ENCODE assay signal across 8 mouse cellular contexts in the genomic region with DNA sequence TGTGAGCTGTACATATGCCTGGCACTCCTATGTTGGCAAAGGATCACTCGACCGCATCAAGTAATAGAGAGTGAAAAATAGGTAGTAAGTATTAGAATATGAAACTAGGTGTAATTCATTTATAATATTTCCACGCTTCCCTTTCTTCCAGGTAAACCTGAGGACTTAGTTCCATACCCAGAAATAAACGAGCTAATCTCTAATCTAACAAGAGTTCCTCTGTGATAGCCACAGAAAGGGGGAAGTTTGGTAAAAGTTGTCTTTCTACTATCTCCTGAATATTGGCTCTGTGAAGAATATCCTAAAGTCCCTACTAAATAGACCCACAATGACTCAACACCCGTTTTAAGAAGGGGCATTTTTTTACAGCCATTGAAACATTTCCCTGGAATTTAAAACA. TPM values are rescaled to one million over a fixed set of nuclear protein-coding genes. Genes with fewer than 3 reads are reported as not detected.
DNase-seq lines count a peak whose midpoint lies in the region; ATAC-seq lines count a peak whose summit lies in the region.

No protein-coding gene starts in this region.

- H3K9me3 ChIP-seq in megakaryocyte, embryonic 14.5 days = no peaks in the 10 kb centered on the region
- H3K9me3 ChIP-seq in forebrain, embryonic 10.5 days = no peaks in the 10 kb centered on the region
- no peaks in the 10 kb centered on the region for H3K9me3 ChIP-seq in limb, embryonic 12.5 days
- no peaks in the 10 kb centered on the region for H3K9me3 ChIP-seq in stomach, embryonic 14.5 days (ENCODE audit: control insufficient read depth, low read depth, low read length)

- H3K4me1 ChIP-seq in megakaryocyte, embryonic 14.5 days = peaks cover 59% of the 10 kb centered on the region
- peaks cover 35% of the 10 kb centered on the region for H3K4me1 ChIP-seq in forebrain, embryonic 10.5 days
- peaks cover 14% of the 10 kb centered on the region for H3K4me1 ChIP-seq in limb, embryonic 12.5 days (replicated peaks)
- H3K4me1 ChIP-seq in stomach, embryonic 14.5 days (ENCODE audit: control insufficient read depth, insufficient read depth, low read length) = peaks cover 7% of the 10 kb centered on the region; the same call in 1 of the 2 replicates

- no peak for DNase-seq in forebrain, embryonic 10.5 days (ENCODE audit: extremely low spot score, low spot score)
- DNase-seq in adrenal gland, postnatal 36 days = no peak
- no peak for DNase-seq in frontal cortex, postnatal 14 days (ENCODE audit: low spot score in 2 of 2)
- no peak for DNase-seq in kidney, adult 9 months

- peaks cover 14% of the 10 kb centered on the region for H3K36me3 ChIP-seq in megakaryocyte, embryonic 14.5 days (replicated peaks; ENCODE audit: low read length)
- no peaks in the 10 kb centered on the region for H3K36me3 ChIP-seq in forebrain, embryonic 10.5 days (replicated peaks)
- no peaks in the 10 kb centered on the region for H3K36me3 ChIP-seq in limb, embryonic 12.5 days
- H3K36me3 ChIP-seq in stomach, embryonic 14.5 days (ENCODE audit: control insufficient read depth, insufficient read depth, low read length) = no peaks in the 10 kb centered on the region

- peak overlapping the region; percentile 67 for H3K4me2 ChIP-seq in limb, embryonic 12.5 days
- peak overlapping the region; percentile 73 for H3K4me2 ChIP-seq in stomach, embryonic 14.5 days (replicated peaks; ENCODE audit: low read depth, low read length)

- peak overlapping the region; percentile 97 for H3K4me3 ChIP-seq in megakaryocyte, embryonic 14.5 days (replicated peaks)
- peak overlapping the region; percentile 83 for H3K4me3 ChIP-seq in forebrain, embryonic 10.5 days
- H3K4me3 ChIP-seq in limb, embryonic 12.5 days (replicated peaks) = peak overlapping the region; percentile 80
- peak overlapping the region; percentile 90 for H3K4me3 ChIP-seq in stomach, embryonic 14.5 days (ENCODE audit: low read depth, low read length)

- ATAC-seq in megakaryocyte, adult 5-6 weeks (ENCODE audit: poor library complexity, severe bottlenecking) = no peak
- ATAC-seq in limb, embryonic 12.5 days (ENCODE audit: insufficient number of reproducible peaks, insufficient read depth, low FRiP score, low TSS enrichment, low read depth) = no peak
- no peak for ATAC-seq in stomach, embryonic 14.5 days (ENCODE audit: insufficient number of reproducible peaks, insufficient read depth, low FRiP score, low read depth)

- peak overlapping the region; percentile 89 for H3K9ac ChIP-seq in limb, embryonic 12.5 days (replicated peaks)
- H3K9ac ChIP-seq in stomach, embryonic 14.5 days (replicated peaks; ENCODE audit: low read depth, low read length) = peak overlapping the region; percentile 78

- peaks cover 4% of the 10 kb centered on the region for H3K27me3 ChIP-seq in megakaryocyte, embryonic 14.5 days (replicated peaks)
- no peaks in the 10 kb centered on the region for H3K27me3 ChIP-seq in forebrain, embryonic 10.5 days (ENCODE audit: poor library complexity, severe bottlenecking)
- no peaks in the 10 kb centered on the region for H3K27me3 ChIP-seq in limb, embryonic 12.5 days
- no peaks in the 10 kb centered on the region for H3K27me3 ChIP-seq in stomach, embryonic 14.5 days (ENCODE audit: control insufficient read depth, insufficient read depth, low read length)

- WGBS in forebrain, embryonic 10.5 days = 64% methylated on average over 5 of the region's 5 CpGs
- WGBS in limb, embryonic 12.5 days = 56% methylated on average over 5 of the region's 5 CpGs
- 56% methylated on average over 5 of the region's 5 CpGs for WGBS in stomach, embryonic 14.5 days

- peak overlapping the region; percentile 95 for H3K27ac ChIP-seq in forebrain, embryonic 10.5 days
- H3K27ac ChIP-seq in limb, embryonic 12.5 days = 0 out of 2 replicates have a peak overlapping the region, but pooled peaks have one; percentile 93
- no peak overlapping the region for H3K27ac ChIP-seq in stomach, embryonic 14.5 days (ENCODE audit: low read length)

RNA-seq across cellular contexts. Expression of a gene that starts 0.7 kb away (rescaled TPM):
- polyA plus RNA-seq in megakaryocyte, embryonic 14.5 days (2012; ENCODE audit: insufficient read depth, low replicate concordance) = 4.0 TPM in 1 of 2 replicates, not detected in the other
- 136 and 146 TPM in 2 replicates for total RNA-seq in megakaryocyte, adult 5-6 weeks (2015)
- total RNA-seq in megakaryocyte, adult 5-6 weeks (2017) = 154 and 160 TPM in 2 replicates
- 202 and 207 TPM in 2 replicates for polyA plus RNA-seq in forebrain, embryonic 10.5 days (2016; fragmentation: Nextera tagmentation; extraction: Ambion mirVana)
- polyA plus RNA-seq in limb, embryonic 12.5 days (2016; fragmentation: Nextera tagmentation; extraction: Ambion mirVana) = 192 and 199 TPM in 2 replicates
- polyA plus RNA-seq in stomach, embryonic 14.5 days (2014; fragmentation: Nextera tagmentation; extraction: Ambion mirVana) = 154 and 170 TPM in 2 replicates
- total RNA-seq in adrenal gland, postnatal 36 days (2021) = 100 to 1,000 TPM; 159 to 181 TPM

RNA-seq across cellular contexts. Expression of a gene that starts 8.0 kb away (rescaled TPM):
- not detected in 2 replicates for polyA plus RNA-seq in megakaryocyte, embryonic 14.5 days (2012; ENCODE audit: insufficient read depth, low replicate concordance)
- total RNA-seq in megakaryocyte, adult 5-6 weeks (2015) = not detected in 2 replicates
- not detected in 2 replicates for total RNA-seq in megakaryocyte, adult 5-6 weeks (2017)
- 0.15 and 0.21 TPM in 2 replicates for polyA plus RNA-seq in forebrain, embryonic 10.5 days (2016; fragmentation: Nextera tagmentation; extraction: Ambion mirVana)
- polyA plus RNA-seq in limb, embryonic 12.5 days (2016; fragmentation: Nextera tagmentation; extraction: Ambion mirVana) = 0.05 and 0.10 TPM in 2 replicates
- 0.07 and 0.26 TPM in 2 replicates for polyA plus RNA-seq in stomach, embryonic 14.5 days (2014; fragmentation: Nextera tagmentation; extraction: Ambion mirVana)
- under 1 TPM; 0.13 to 0.16 TPM for total RNA-seq in adrenal gland, postnatal 36 days (2021)

RNA-seq across cellular contexts. Expression of a gene that starts 39.5 kb away (rescaled TPM):
- not detected in 2 replicates for polyA plus RNA-seq in megakaryocyte, embryonic 14.5 days (2012; ENCODE audit: insufficient read depth, low replicate concordance)
- 1.4 and 3.3 TPM in 2 replicates for total RNA-seq in megakaryocyte, adult 5-6 weeks (2015)
- total RNA-seq in megakaryocyte, adult 5-6 weeks (2017) = 1.4 and 2.2 TPM in 2 replicates
- 3.0 and 3.4 TPM in 2 replicates for polyA plus RNA-seq in forebrain, embryonic 10.5 days (2016; fragmentation: Nextera tagmentation; extraction: Ambion mirVana)
- 4.4 and 5.8 TPM in 2 replicates for polyA plus RNA-seq in limb, embryonic 12.5 days (2016; fragmentation: Nextera tagmentation; extraction: Ambion mirVana)
- polyA plus RNA-seq in stomach, embryonic 14.5 days (2014; fragmentation: Nextera tagmentation; extraction: Ambion mirVana) = 2.4 and 3.2 TPM in 2 replicates
- total RNA-seq in adrenal gland, postnatal 36 days (2021) = 10 to 100 TPM; 20.0 to 22.3 TPM

RNA-seq across cellular contexts. Expression of a gene that starts 54.1 kb away (rescaled TPM):
- polyA plus RNA-seq in megakaryocyte, embryonic 14.5 days (2012; ENCODE audit: insufficient read depth, low replicate concordance) = not detected in 2 replicates
- total RNA-seq in megakaryocyte, adult 5-6 weeks (2015) = not detected in 2 replicates
- total RNA-seq in megakaryocyte, adult 5-6 weeks (2017) = not detected in 2 replicates
- 0.96 and 1.4 TPM in 2 replicates for polyA plus RNA-seq in forebrain, embryonic 10.5 days (2016; fragmentation: Nextera tagmentation; extraction: Ambion mirVana)
- 0.55 and 0.69 TPM in 2 replicates for polyA plus RNA-seq in limb, embryonic 12.5 days (2016; fragmentation: Nextera tagmentation; extraction: Ambion mirVana)
- polyA plus RNA-seq in stomach, embryonic 14.5 days (2014; fragmentation: Nextera tagmentation; extraction: Ambion mirVana) = 0.51 and 1.2 TPM in 2 replicates
- 10 to 100 TPM; 11.5 to 14.7 TPM for total RNA-seq in adrenal gland, postnatal 36 days (2021)

RNA-seq across cellular contexts. Expression of a gene that starts 54.3 kb away (rescaled TPM):
- 3.3 and 3.9 TPM in 2 replicates for polyA plus RNA-seq in megakaryocyte, embryonic 14.5 days (2012; ENCODE audit: insufficient read depth, low replicate concordance)
- total RNA-seq in megakaryocyte, adult 5-6 weeks (2015) = 4.9 and 6.7 TPM in 2 replicates
- 10.3 and 12.0 TPM in 2 replicates for total RNA-seq in megakaryocyte, adult 5-6 weeks (2017)
- polyA plus RNA-seq in forebrain, embryonic 10.5 days (2016; fragmentation: Nextera tagmentation; extraction: Ambion mirVana) = 3.7 and 4.2 TPM in 2 replicates
- 1.7 TPM in 2 replicates for polyA plus RNA-seq in limb, embryonic 12.5 days (2016; fragmentation: Nextera tagmentation; extraction: Ambion mirVana)
- 2.7 and 2.8 TPM in 2 replicates for polyA plus RNA-seq in stomach, embryonic 14.5 days (2014; fragmentation: Nextera tagmentation; extraction: Ambion mirVana)
- 1 to 10 TPM; 6.5 to 7.7 TPM for total RNA-seq in adrenal gland, postnatal 36 days (2021)

Comparison
In these comparisons a context has a peak if more than half of its experiments do, and no peak if none do; other contexts are left out.
1. RNA of a gene that starts 0.7 kb away (polyA plus RNA-seq): 202 to 207 TPM in forebrain, embryonic 10.5 days, 192 to 199 TPM in limb, embryonic 12.5 days and 154 to 170 TPM in stomach, embryonic 14.5 days; 4.0 TPM in megakaryocyte, embryonic 14.5 days; every median in the first group is over 10 times any median in the second.
2. Peak in every context shown above with its lines, with median percentiles within 50 percentile points of each other: H3K4me3 ChIP-seq.